Mouse (Mus musculus): ENCODE measurements around the gene Cldn8.

GRCm38 (mm10) chr16:88563045-88563913, at the start of gene Cldn8:
- TF ChIP-seq CTCF (IDR thresholded peaks at IDR 0.05; ENCODE audit: control insufficient read depth, insufficient read depth, low read length) (no peak), POLR2A (IDR thresholded peaks at IDR 0.05; ENCODE audit: borderline replicate concordance, control insufficient read depth, low read depth, low read length) (no peak)

Measured in bone marrow, adult 2 months (tissue).